Mouse (Mus musculus): ENCODE results near the gene Pigw.
"Not testable (repeated sequence)": the region's sequence is repeated elsewhere in the genome, so short reads cannot be mapped to it uniquely, and the experiment has no call there.

The Pigw gene

DNA sequence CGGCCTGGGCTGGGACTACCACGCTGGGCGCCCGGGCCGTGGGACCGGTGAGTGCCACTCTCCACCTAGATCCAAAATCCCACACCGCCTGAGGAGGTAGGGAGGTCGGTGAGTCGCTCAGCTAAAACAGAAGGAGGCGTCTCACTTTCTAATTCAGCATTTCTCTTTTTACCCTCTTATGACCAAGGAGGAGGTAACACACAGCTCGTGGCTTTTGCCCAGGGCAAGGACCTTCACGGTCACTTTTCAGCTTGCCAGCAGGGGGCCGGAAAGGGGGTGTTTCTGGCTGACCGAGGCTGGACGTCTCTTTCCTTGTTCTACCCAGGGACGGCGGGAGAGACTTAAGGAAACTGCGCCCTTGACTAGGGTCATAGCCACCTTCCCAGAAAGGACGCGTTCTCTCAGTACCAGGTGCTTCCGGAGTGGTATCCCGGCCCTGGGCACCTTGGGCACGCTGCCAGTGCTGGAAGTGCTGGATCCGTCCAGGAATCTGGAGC is 428 bp upstream of the Pigw start:
- DNase-seq (ENCODE audit: extremely low read depth, low read depth): peak; percentile 15

DNA sequence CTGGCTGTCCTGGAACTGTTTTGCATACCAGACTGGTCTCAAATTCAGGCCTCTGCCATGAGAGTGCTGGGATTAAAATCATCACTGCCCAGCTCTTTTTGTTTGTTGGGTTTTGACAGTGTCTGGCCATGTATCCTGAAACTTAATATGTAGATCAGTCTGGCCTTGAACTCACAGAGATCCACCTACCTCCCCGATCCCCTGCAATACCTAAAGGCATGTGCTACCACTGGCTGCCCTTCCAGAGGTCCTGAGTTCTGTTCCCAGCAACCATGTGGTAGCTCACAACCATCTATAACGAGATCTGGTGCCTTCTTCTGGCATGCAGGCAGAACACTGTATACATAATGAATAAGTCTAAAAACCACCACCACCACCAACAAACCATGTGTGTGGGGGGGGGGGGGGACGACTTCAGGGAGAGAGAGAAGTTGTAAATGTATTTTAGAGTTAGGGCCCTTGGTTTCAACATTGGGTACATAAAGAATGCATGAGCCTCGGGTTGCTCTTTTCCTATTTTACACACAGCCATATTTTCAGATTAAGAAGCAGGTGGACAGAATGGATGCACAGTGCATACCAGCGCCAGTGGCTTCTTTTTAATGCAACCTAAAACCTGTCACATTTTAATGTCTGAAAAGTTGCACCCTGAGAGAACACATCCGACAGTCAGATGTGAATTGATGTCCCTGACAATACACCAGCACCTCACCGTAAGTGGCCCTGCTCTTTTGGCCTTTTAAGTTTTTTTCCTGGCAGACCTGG is 896 bp downstream of the Pigw start:
- peak; percentile 43 for DNase-seq (ENCODE audit: extremely low read depth, low read depth)

DNA sequence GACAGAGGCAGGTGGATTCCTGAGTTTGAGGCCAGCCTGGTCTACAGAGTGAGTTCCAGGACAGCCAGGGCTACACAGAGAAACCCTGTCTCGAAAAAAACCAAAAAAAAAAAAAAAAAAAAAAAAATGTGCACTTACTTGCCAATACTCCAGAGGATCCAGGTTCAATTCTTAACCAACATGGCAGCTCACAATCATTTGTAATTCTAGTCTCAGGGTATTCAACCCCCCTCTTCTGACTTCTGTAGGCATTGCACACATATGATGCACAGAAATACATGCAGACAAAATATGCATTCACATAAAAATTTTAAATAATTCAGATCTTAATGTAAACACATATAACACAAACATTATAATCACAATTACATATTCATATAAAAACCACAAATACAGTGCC is 4.1 kb downstream of the Pigw start:
- DNase-seq (ENCODE audit: extremely low read depth, low read depth): not testable (repeated sequence)

DNA sequence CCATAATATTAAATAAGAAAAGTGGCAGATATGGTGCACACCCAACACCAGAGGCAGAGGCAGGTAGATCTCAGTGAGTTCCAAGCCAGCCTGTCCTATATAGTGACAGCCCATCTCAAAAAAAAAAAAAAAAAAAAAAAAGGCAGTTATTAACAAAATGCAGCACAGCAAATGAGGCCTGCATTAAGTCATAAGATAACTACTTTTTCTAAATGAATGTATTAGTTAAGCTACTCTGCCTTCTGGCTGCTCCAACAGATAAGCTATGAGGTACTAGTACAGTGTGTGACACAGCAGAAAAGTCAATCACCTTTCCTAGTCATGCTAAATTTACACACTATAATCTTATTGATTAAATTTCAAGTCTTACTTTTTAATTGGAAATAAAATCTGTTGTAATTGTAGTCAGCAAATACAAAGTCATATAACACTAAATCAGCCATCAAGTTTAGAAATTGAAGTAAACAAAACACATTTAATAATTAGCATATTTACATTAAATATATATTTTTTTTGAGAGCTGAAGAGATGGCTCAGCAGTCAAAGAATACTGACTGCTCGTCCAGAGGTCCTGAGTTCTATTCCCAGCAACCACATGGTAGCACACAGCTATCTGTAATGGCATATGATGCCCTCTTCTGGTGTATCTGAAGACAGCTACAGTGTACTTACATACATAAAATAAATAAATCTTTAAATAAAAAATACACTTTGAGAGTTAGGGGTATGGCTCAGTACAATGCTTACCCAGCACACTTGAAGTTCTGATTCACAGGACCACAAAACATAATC is 6.8 kb downstream of the Pigw start:
- DNase-seq (ENCODE audit: extremely low read depth, low read depth): peak; percentile 43

DNA sequence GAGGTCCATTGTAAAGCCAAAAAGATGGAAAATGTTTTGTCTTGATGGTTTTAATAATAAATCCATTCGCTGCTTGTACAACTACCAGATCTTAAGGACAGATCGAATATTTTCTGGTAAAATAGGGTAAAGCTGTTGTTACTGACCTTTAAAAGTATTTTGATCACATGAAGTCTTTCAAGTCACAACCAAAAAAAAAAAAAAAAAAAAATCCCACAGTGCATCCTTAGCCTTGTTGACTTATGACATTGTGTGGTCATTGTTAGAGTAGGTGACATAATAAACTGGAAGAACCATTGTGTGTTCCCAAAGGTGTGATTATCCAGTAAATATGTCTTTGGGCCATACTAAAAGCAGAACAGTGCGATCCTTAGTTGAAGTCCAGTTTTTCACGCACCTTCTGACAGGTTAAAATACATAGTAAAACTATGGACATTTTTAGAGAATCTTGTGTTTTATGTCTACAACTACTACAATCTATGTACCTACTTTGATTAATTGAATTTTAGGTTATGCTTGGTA is 8.5 kb downstream of the Pigw start:
- DNase-seq (ENCODE audit: extremely low read depth, low read depth): no peak

DNA sequence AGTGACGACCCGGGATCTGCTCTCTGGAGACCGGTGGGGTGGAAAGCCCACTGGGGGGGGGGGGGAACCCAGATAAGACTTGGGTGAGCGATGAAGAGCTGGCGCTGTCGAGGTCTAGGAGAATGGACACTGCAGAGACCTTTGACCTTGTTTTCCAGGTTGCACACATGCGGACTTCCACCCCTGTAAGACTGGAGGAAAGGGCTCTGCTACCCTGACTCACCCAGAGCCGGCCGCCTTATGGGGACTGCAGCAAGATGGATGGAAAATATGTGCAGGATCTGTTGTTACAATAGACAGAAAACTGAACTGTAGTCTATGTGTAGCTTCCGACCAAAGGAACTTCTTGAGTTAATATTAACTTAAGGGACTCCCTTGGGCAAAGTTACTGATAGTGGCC is 9.0 kb downstream of the Pigw start:
- DNase-seq (ENCODE audit: extremely low read depth, low read depth): peak; percentile 37

DNA sequence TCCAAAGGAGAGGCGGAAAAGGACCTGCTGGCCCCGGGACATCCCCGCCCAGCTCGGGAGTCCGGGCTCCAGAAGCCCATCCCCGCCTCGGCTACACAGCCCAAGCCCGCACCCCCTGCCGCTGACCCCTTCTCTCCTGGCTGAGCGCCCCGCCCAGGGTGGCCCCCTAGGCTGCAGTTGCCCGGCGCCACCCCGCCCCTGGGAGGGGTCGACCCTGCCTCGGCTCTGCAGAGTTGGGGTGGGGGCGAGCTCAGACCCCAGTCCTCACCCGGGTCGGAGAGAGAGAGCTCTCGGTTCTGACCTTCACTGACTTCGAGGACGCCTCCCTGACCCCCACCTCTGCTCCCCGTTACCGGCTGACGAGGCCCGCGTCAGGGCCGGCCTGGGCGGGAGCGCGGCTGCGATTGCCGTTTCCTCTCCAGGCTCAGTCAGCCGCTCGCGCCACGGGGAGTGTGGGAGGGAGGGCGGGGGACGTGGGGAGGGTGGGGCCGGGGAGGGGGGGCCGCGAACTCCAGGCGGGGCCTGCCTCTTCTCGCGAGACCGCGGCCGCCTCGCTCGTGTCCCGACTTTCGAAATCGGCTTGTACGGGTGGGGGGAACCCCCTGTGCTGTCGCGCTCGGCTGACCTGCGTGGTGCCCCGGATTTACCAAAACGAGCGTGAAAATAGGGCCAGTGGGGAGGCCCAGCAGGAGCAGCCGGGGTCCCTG is 9.6 kb downstream of the Pigw start, which contains the start of gene Ggnbp2:
TSS of gene Ggnbp2 (minus strand) at position 481 of the 707 bp plus-strand sequence.
- DNase-seq (ENCODE audit: extremely low read depth, low read depth): peak; percentile 60

DNA sequence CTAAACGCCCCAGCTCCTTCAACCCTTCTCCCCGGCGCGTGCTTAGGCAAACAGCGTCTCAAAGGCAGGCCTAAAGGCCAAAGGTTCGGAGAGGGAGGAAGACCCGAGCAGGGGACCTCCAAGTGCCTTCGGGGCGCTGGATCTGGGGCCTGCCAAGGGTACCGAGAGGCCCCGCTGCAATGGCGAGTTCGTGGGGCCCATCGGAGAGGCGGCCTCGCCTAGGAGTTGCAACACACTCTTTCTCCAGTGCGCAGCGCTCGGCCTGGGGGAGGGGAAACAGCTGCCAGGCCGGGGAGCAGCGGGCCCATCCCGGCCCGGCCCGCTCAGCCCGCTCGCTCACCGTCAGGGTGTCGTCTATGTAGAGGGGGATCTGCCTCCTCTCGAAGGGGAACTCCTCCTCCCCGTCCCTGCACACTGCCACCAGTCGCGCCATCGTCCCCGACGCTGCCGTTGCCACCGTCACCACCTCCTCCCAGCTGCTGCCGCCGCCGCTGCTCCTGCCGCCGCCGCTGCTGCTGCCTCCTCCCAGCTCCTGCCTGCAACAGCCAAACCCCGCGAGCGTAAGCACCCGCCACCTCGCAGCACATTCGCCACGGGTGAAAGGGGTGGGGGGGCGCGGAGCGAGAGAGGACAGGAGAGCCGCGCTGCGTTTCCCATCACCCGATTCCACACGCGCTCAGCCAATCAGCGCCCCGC is 10.4 kb downstream of the Pigw start:
- peak; percentile 75 for DNase-seq (ENCODE audit: extremely low read depth, low read depth)

DNA sequence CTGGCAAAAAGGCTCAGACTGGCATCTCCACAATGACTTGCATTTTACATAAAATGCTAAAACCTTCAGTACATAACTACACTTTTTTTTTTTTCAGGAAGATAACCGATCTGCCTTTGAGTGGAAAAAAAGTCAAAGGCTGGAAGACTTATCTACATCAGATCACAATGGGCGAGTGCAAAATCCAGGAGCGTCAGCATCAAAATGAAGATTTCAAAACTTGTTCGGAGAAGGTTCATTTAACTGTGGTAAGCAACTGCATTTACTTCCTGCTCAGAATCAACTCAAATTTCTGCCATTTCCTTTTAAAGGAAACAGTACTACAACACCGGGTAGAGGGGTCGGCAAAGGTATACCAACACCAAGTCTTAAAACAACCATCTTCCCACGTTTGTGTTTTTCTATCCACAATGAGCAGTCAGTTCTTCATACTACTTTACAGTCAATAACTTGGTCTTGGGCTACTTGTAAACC is 11.3 kb downstream of the Pigw start:
- peak; percentile 29 for DNase-seq (ENCODE audit: extremely low read depth, low read depth)

DNA sequence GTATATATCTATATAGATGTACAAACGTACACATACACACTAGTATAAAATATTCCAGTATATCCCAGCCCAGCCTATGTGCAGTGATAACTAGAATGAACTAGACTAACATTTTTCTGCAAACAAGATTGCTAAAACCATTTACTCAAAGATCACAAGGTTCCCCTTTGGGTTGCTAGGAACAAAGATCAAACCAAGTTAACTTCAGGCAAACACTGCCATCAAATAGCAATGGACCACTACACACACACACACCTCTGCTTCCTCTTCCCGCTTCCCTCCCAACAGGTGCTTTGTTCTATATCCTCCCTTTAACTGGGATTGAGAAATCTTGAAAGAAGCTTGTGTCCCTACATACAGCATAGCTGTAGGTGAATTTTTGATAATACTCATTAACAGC is 12.5 kb downstream of the Pigw start:
- no peak for DNase-seq (ENCODE audit: extremely low read depth, low read depth)

DNA sequence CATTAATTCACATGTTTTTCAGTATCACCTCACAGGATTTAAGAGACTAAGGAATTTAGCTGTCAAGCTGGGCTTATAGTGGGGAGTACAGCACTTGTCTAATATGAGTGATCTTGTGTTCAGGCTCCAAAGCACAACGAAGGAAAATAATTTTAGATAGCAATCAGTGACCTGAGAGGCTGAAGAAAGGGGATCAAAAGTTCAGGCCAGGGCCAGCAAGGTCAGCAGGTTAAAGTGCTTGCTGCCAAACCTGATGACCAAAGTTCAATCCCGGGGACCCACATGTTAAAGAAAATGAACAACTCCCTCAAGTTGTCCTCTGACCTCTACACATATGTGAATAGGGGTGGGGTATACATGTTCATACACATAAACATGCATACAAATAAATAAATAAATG is 14.8 kb downstream of the Pigw start:
- DNase-seq (ENCODE audit: extremely low read depth, low read depth): no peak

DNA sequence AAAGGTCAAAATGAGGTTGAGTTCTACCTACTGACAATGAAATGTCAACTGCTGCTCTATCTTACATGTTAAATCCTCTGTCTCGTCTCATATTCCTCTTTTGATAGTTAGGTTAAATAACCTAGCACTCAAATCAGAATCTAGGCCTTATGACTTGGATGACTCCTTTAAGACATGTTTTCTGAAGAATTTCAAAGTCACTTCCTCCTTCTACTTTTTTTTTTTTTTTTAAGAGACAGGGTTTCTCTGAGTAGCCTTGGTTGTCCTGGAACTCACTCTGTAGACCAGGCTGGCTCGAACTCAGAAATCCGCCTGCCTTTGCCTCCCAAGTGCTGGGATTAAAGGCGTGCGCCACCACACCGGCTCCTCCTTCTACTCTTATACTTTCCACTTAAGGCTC is 24.8 kb downstream of the Pigw start:
- no peak for DNase-seq (ENCODE audit: extremely low read depth, low read depth)

DNA sequence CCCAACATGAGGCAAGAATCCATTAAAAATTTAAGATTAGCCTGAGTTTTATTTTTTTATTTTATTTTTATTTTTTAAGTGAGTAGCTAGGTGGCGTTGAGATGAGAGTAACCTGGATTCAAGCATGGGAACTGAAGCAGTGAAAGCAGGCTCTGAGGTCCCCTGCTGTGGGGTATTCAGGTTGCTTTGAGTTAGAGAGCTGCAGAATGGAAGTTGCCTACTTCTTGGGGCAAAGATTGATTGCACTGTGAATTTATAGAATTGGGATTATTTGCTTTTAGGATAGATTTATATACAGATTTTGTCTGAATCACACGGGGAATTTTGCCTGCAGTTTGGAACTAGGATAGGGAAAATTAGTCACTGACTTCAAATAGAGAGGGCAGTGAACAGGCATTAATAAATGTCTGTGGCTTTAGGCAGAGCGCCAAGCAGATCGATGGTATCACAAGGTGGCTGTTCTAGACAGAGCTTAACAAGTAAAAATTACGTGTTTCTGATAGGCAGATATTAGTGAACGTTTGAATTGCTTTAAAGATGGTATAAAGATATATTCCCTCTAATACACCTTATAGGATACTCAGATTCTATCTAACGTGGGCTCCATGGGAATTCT is 32.5 kb downstream of the Pigw start:
- no peak for DNase-seq (ENCODE audit: extremely low read depth, low read depth)

DNA sequence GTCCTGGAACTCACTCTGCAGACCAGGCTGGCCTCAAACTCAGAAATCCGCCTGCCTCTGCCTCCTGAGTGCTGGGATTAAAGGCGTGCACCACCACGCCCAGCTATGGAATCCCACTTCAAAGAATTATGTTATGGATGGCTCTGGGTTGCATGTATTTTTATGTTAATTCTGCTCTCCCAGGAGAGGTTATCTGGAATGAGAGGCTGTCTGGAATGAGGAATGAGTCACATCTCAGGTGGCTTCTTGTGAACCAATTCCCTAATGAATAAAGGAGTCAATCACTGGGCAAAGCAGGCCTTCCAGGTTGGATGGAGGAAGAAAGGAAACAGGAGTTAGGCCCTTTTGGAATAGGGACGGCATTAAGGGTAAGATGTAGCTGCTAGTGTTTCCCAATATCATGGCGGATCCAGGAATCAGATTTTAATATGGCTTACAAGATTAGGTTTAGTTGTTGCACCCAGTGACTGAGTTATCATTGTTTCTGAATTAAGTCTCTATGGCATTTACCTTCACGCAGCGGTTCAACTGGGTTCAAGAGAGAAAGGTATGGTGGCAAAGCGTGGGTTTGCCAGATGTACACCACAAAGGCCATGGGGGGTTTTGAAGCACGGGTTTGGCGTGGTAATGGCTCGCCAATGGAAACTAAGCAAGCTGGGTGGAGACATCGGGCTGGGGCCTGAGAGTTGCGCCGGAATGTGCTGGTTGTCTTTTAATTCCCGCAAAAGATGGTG is 33.2 kb downstream of the Pigw start:
- DNase-seq (ENCODE audit: extremely low read depth, low read depth): no peak

DNA sequence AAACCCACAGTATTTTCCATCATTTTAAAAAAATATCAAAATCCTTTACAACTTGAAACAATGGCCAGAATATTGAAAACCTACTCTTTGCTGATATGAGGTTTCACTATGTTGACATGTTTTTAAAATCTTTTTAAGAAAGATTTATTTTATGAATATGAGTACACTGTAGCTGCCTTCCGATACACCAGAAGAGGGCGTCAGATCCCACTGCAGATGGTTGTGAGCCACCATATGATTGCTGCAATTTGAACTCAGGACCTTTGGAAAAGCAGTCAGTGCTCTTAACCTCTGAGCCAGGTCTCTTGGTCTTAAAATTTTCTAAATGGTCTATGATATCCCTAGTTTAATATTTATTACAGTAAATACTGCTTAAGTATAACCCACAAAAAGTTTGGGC is 40.8 kb downstream of the Pigw start:
- DNase-seq (ENCODE audit: extremely low read depth, low read depth): no peak

DNA sequence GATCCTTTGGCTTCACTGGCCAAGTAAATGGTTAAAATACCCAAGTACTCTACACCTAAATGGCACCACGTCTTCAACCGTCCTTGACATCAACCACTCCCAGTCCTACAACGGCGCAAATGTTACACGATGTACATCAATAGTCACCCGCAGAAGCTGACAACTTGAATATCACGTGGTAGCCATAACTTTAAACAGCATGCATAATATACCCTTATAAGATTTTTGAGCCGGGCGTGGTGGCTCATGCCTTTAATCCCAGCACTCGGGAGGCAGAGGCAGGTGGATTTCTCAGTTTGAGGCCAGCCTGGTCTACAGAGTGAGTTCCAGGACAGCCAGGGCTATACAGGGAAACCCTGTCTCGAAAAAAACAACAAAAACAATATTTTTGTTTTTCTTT is 50.6 kb downstream of the Pigw start:
- not testable (repeated sequence) for DNase-seq (ENCODE audit: extremely low read depth, low read depth)

DNA sequence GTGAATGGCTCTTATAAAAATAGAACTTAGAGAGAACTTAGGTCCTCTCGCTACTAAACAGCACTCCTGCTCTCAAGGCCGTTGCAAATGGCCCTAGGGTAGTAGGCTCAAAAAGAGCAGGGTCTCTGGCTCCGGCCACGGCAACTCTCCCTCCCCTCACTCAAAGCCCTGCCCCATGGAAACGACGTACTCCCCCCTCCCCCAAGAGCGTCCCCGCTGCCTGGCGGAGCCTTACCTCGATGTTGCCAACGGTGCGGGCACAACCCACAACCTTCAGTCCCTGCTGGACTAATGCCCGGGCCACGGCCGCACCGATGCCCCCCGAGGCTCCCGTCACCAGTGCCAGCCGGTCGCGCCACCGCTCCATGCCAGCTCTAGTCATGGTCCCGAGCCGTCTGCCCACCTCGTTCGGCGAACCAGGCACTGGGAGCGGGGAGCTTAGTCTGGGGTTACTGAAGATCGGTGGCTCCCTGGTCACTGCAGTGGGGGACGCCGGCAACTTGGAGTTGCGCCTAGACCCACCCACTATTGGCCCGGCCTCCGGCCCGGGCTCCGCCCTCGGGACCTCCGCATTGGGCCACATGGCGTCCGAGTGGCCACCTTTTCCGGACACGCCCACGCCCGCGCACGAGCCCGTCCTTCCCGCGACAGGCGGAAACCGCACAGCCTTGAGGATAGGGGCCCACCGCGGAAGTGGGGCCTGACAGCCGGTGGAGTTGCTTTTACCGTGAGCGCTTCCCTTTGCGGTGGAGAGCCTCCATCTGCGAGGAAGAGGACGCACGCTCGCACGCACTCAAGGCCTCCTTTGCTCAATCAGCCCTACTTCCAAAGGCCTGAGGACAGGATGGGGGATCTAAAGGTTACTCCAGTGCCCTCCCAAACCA is 51.3 kb downstream of the Pigw start, which contains the start of gene Dhrs11:
TSS of gene Dhrs11 (minus strand) at position 479 of the 884 bp plus-strand sequence.
- peak; percentile 76 for DNase-seq (ENCODE audit: extremely low read depth, low read depth)

DNA sequence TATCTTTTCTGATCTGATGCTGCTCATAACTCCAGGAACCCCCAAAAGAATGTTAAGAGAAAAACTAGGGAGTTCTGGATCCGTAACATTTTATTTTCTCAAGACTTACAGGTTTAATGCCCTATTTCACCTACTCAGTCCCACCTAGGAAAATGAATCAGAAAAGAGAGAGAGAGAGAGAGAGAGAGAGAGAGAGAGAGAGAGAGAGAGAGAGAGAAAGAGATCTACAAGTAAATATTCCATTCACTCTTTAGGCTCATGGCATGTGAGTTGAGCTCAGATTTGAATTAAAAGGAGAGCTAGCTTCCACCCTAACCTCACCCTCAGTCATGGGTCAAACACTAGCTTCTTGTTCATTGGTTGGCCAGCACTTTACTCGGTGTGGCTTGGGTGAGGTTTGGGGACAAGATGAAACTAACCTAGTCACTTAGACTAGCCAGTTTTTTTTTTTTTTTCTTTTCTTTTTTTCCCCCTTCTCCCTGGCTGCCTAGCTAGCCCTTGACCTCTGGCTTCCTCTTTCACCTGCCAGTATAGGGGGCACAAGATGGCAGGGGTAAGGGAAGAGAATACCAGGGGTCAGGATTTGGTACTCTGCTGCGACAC is 52.1 kb downstream of the Pigw start:
- no peak for DNase-seq (ENCODE audit: extremely low read depth, low read depth)
